Mouse (Mus musculus) bone marrow macrophage, adult 2 months (primary cell): ENCODE measurements around the gene Nhsl2.

Experiments used
- CTCF ChIP-seq: IDR thresholded peaks from 2 replicates; pipeline ENCODE4 v1.5.1; 2012; ENCODE audit warnings: low read depth, mild to moderate bottlenecking, low read length, moderate library complexity
- POLR2A ChIP-seq: IDR thresholded peaks from 2 replicates; pipeline ENCODE4 v1.6.1; 2012; ENCODE audit warnings: mild to moderate bottlenecking, low read depth, low read length, borderline replicate concordance

DNA sequence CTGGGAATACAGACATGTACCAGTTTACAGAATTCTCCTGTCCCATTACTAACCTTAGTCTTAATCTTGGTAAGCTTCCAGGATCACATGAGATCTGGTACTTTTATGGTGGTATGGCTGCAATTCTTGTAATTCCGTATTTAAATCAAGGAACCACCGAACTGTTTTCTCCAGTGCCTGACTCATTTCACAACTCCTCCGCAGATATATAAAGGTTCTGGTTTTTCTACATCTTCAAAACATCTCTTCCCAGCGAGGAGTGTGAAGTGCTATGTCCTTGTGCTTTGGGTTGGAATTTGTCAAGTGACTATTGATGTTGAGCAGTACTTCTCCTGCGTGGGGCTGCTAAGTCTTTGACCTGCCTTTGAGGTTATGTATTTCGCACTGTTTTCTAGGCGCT, 44.6 kb downstream of the Nhsl2 start:
- TF ChIP-seq POLR2A (no peak), CTCF (no peak)
